ENCODE assay signal across 12 mouse cellular contexts in the genomic region with DNA sequence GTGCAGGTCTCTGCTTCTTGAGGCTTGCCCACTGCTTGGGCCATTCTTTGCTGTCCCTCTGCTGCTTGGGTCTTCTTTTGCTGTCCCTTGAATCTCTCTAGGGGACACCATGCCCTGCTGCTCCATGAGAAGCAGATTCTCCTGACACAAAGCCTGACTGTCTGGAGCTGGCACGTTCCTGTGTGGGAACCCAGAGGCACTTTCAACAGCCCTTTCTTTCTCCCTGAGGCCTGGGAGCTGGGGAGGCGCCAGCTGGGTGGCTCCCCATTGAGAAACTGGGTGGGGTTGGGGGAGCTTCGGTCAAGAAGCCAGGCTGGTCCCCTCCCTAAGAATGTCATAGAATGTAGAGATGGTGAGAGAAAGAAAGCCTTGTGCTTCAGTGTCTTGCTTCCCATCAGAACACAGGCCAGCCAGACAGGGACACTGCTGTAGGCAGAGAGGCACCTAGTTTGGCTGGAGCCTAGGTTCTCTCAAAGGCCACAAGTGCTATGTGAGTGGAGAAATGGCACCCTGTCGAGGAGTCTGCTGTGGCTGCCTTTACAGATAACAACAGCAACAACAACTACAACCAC.
DNase-seq lines count a peak whose midpoint lies in the region; ATAC-seq lines count a peak whose summit lies in the region.
"Had no signal": no experiment of that assay in that cellular context is flagged by ENCODE, and none has a peak within 500 bp of the region (broad histone marks: within the 10 kb centered on the region; RNA-seq: fewer than 3 reads in every experiment).

No protein-coding gene starts in this region.

- ATAC-seq in megakaryocyte progenitor cell, adult 5-6 weeks (replicated peaks; ENCODE audit: poor library complexity), result no peak
- ATAC-seq: intestine, embryonic 15.5 days had no signal

- peak; percentile 17 for DNase-seq in cerebellum, adult 9-11 months
- DNase-seq in cerebellum, adult 11 months, result no peak
- peak; percentile 15 for DNase-seq in layer of hippocampus, adult 11-12 months (ENCODE audit: low spot score)
- no peak for DNase-seq in layer of hippocampus, postnatal 25 days (ENCODE audit: extremely low spot score in 1 of 2, low spot score in 1 of 2)
- DNase-seq in right cerebral cortex, postnatal 4 days, result peak; percentile 14
- DNase-seq in right cerebral cortex, postnatal 36 days (ENCODE audit: low spot score in 2 of 2), result no peak
- DNase-seq in MN1 (ENCODE audit: low spot score), result no peak
- DNase-seq: adrenal gland, adult 8-10 months; lung, adult 2 months; thymus, postnatal 36 days had no signal

Comparison
In these comparisons a context has a peak if more than half of its experiments do, and no peak if none do; other contexts are left out.
1. DNase-seq: peak in cerebellum, adult 9-11 months (single experiment), layer of hippocampus, adult 11-12 months (single experiment) and right cerebral cortex, postnatal 4 days (single experiment); none in cerebellum, adult 11 months (single experiment), layer of hippocampus, postnatal 25 days (0 of 2), right cerebral cortex, postnatal 36 days (0 of 2) and MN1 (single experiment).